Mouse (Mus musculus): Measurements from ENCODE around the gene Olfr1112.
"Not testable (repeated sequence)": the region's sequence is repeated elsewhere in the genome, so short reads cannot be mapped to it uniquely, and the experiment has no call there.

Gene Olfr1112

DNA sequence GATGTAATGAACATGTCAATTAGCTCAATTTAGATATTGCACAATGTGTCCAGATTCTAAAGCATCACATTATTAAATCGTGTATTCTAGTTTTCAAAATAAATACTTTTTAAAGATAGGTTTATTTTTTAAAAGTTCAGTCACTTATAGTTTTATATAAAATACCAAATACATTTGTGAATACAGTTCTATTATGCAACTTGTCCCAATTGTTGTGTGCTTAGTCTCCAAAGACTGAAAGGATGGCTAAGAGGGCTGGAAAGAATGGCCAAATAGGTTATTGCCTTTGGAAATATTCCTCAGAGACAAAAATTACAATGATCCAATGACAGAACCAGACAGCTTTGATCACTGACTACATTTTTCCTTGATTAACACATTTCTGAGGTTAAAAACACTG, at the start of gene Olfr1112:
Gene Olfr1112 (plus strand): TSS at position 301 of the 400 bp plus-strand sequence.
- DNase-seq (ENCODE audit: low spot score) = no peak

DNA sequence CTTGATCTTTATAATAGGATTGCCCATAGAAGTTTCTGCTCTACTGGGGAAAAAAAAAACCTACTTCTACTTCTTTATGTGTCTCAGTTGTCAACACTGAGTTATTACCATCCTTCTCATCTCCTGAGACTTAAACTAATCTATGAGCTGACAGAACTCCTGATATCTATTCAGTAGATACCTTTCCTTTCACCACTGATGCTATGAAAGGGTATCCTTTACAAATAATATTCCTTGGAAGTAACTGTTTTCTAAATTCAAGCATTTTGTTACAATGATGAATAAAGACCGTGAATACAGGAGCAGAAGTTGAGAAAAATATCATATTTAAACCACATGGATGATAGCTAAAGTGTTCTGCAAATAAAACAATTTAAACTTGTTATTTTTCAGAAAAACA, 47.4 kb upstream of the Olfr1112 start, which contains the start of gene Olfr1110:
Gene Olfr1110 (minus strand): TSS at position 101 of the 400 bp plus-strand sequence.
- DNase-seq (ENCODE audit: low spot score) = no peak

DNA sequence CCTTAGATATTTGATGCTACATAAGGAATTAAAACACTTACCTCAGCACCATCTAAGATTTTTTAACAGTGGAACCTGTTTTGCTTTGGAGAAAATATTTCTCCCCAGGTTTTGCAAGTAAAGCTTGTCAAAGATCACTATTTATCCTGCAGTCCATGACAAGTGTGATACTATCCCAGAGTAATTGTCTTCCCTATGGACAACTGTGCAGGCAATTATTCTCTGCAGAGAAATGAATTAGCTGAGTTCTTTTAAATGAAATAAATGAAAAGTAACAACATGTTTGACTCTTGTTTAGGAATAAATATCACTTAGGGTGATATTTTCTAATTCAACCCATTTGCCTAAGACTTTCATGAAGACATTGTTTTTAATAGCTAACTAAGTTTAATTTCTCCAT, 35.1 kb upstream of the Olfr1112 start, which contains the start of gene Olfr1111:
Gene Olfr1111 (minus strand): TSS at position 101 of the 400 bp plus-strand sequence.
- no peak for DNase-seq (ENCODE audit: low spot score)

DNA sequence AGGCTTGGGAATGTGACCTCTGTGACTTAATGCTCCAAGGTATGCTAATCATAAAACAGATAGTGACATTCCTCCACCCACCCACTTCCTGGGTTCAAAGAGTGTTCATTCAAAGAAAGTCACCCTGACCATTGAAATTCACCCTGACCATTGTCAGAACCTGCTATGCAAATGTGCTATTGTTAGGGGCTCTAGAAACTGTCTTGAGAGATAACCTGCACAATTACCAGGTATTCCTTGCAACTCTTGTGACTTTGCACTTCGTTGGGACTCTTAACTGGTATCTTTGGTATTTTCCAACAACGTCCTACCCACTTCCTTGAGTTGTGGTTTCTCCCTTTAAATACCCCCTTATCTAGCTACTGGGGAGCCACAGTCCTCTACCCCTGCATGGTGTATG, 19.9 kb upstream of the Olfr1112 start:
- not testable (repeated sequence) for DNase-seq (ENCODE audit: low spot score)

DNA sequence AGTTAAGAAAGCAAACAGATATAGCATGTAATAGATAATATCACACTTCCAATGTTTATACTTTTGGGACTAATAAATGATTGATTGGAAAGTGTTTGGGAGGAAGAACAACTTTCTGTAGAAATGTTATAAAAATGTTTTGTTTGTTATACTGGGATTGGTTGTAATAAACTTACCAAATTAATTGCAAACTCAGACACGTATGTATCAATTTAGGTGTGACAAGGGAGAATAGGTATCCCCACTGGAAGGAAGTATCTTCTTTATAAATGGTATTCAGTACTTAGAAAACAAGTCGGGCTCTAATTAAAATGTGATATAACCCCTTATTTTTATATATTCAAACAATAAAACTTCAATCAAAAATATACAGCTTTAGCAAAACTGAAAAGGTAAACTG, 21.1 kb downstream of the Olfr1112 start, which contains the start of gene Olfr1113:
Gene Olfr1113 (plus strand): TSS at position 301 of the 400 bp plus-strand sequence.
- DNase-seq (ENCODE audit: low spot score) = no peak

All from ovary, postnatal 10 days (tissue).